Mouse (Mus musculus): ENCODE results near the gene Sema3b. TPM values are rescaled to one million over a fixed set of nuclear protein-coding genes. Genes with fewer than 3 reads are reported as not detected.

Sema3b gene
- polyA plus RNA-seq, 1 experiment from 2014 or later = 18.0 TPM

- H3K4me1 ChIP-seq (ENCODE audit: control insufficient read depth, insufficient read depth, low read length) = peaks cover 14% of the 10 kb centered on the region
- H3K36me3 ChIP-seq (ENCODE audit: control insufficient read depth, insufficient read depth, low read length) = peaks cover 60% of the 10 kb centered on the region
- 0 out of 2 replicates have a peak overlapping the region, but pooled peaks have one; percentile 3 for H3K9ac ChIP-seq (ENCODE audit: low read depth, low read length)
- no peak overlapping the region for H3K27ac ChIP-seq (replicated peaks; ENCODE audit: low read depth, low read length)
- H3K4me2 ChIP-seq (ENCODE audit: low read depth, low read length) = no peak overlapping the region
- H3K9me3 ChIP-seq (ENCODE audit: control insufficient read depth, low read length) = no peaks in the 10 kb centered on the region
- DNase-seq (ENCODE audit: low spot score) (no peak), ATAC-seq (ENCODE audit: low read depth) (no peak)
- H3K4me3 ChIP-seq (ENCODE audit: low read depth, low read length) = no peak overlapping the region
- WGBS = 78% methylated on average over 4 of the region's 4 CpGs
- H3K27me3 ChIP-seq (replicated peaks; ENCODE audit: control insufficient read depth, insufficient read depth, low read length) = no peaks in the 10 kb centered on the region
Observed at GRCm38 (mm10) chr9:107615035-107615434, 6.0 kb upstream of the Sema3b start.

- Histone ChIP-seq H3K36me3 (ENCODE audit: control insufficient read depth, insufficient read depth, low read length) (peaks cover 40% of the 10 kb centered on the region), H3K27ac (replicated peaks; ENCODE audit: low read depth, low read length) (peak overlapping the region; percentile 98), H3K27me3 (replicated peaks; ENCODE audit: control insufficient read depth, insufficient read depth, low read length) (no peaks in the 10 kb centered on the region), H3K9ac (ENCODE audit: low read depth, low read length) (0 out of 2 replicates have a peak overlapping the region, but pooled peaks have one; percentile 2), H3K4me1 (ENCODE audit: control insufficient read depth, insufficient read depth, low read length) (peaks cover 27% of the 10 kb centered on the region), H3K4me2 (ENCODE audit: low read depth, low read length) (peak overlapping the region; percentile 90), H3K4me3 (ENCODE audit: low read depth, low read length) (peak overlapping the region; percentile 39), H3K9me3 (ENCODE audit: control insufficient read depth, low read length) (no peaks in the 10 kb centered on the region)
- ATAC-seq (ENCODE audit: low read depth) (peak; percentile 24; the same call in 1 of the 2 replicates), DNase-seq (ENCODE audit: low spot score) (peak; percentile 61)
- WGBS = 10% methylated on average over 12 of the region's 12 CpGs
Observed at GRCm38 (mm10) chr9:107612945-107613569, 4.0 kb upstream of the Sema3b start.

- 6% methylated on average over 17 of the region's 48 CpGs for WGBS
- H3K9ac ChIP-seq (ENCODE audit: low read depth, low read length) = peak overlapping the region; percentile 73
- ATAC-seq (ENCODE audit: low read depth) (peak; percentile 95), DNase-seq (ENCODE audit: low spot score) (peak; percentile 97)
- peaks cover 34% of the 10 kb centered on the region for H3K4me1 ChIP-seq (ENCODE audit: control insufficient read depth, insufficient read depth, low read length)
- H3K4me3 ChIP-seq (ENCODE audit: low read depth, low read length) = peak overlapping the region; percentile 39
- H3K27ac ChIP-seq (replicated peaks; ENCODE audit: low read depth, low read length) = peak overlapping the region; percentile 98
- peak overlapping the region; percentile 90 for H3K4me2 ChIP-seq (ENCODE audit: low read depth, low read length)
- H3K27me3 ChIP-seq (replicated peaks; ENCODE audit: control insufficient read depth, insufficient read depth, low read length) = no peaks in the 10 kb centered on the region
- peaks cover 35% of the 10 kb centered on the region for H3K36me3 ChIP-seq (ENCODE audit: control insufficient read depth, insufficient read depth, low read length)
- H3K9me3 ChIP-seq (ENCODE audit: control insufficient read depth, low read length) = no peaks in the 10 kb centered on the region
Observed at GRCm38 (mm10) chr9:107612191-107612944, 3.3 kb upstream of the Sema3b start.

GRCm38 (mm10) chr9:107611456-107612190 lies 2.6 kb upstream of the Sema3b start:
- Histone ChIP-seq H3K4me3 (ENCODE audit: low read depth, low read length) (peak overlapping the region; percentile 39; the same call in 1 of the 2 replicates), H3K36me3 (ENCODE audit: control insufficient read depth, insufficient read depth, low read length) (peaks cover 31% of the 10 kb centered on the region), H3K9ac (ENCODE audit: low read depth, low read length) (peak overlapping the region; percentile 73), H3K4me2 (ENCODE audit: low read depth, low read length) (peak overlapping the region; percentile 90), H3K9me3 (ENCODE audit: control insufficient read depth, low read length) (no peaks in the 10 kb centered on the region), H3K4me1 (ENCODE audit: control insufficient read depth, insufficient read depth, low read length) (peaks cover 40% of the 10 kb centered on the region), H3K27me3 (replicated peaks; ENCODE audit: control insufficient read depth, insufficient read depth, low read length) (no peaks in the 10 kb centered on the region), H3K27ac (replicated peaks; ENCODE audit: low read depth, low read length) (peak overlapping the region; percentile 98)
- ATAC-seq (ENCODE audit: low read depth) (peak; percentile 8; the same call in 1 of the 2 replicates), DNase-seq (ENCODE audit: low spot score) (peak; percentile 75)
- WGBS = 64% methylated on average over 6 of the region's 6 CpGs

- Histone ChIP-seq H3K4me3 (ENCODE audit: low read depth, low read length) (no peak overlapping the region), H3K9ac (ENCODE audit: low read depth, low read length) (0 out of 2 replicates have a peak overlapping the region, but pooled peaks have one; percentile 10), H3K36me3 (ENCODE audit: control insufficient read depth, insufficient read depth, low read length) (peaks cover 9% of the 10 kb centered on the region), H3K27me3 (replicated peaks; ENCODE audit: control insufficient read depth, insufficient read depth, low read length) (no peaks in the 10 kb centered on the region), H3K9me3 (ENCODE audit: control insufficient read depth, low read length) (no peaks in the 10 kb centered on the region), H3K4me2 (ENCODE audit: low read depth, low read length) (0 out of 2 replicates have a peak overlapping the region, but pooled peaks have one; percentile 23), H3K4me1 (ENCODE audit: control insufficient read depth, insufficient read depth, low read length) (peaks cover 50% of the 10 kb centered on the region), H3K27ac (replicated peaks; ENCODE audit: low read depth, low read length) (peak overlapping the region; percentile 16; the same call in 1 of the 2 replicates)
- DNase-seq (ENCODE audit: low spot score) = no peak
- no peak for ATAC-seq (ENCODE audit: low read depth)
- WGBS = 57% methylated on average over 4 of the region's 4 CpGs
Observed at GRCm38 (mm10) chr9:107609433-107609830, 403 bp upstream of the Sema3b start.

- Histone ChIP-seq H3K27ac (replicated peaks; ENCODE audit: low read depth, low read length) (no peak overlapping the region; the same call in 1 of the 2 replicates), H3K9ac (ENCODE audit: low read depth, low read length) (peak overlapping the region; percentile 34; the same call in 1 of the 2 replicates), H3K4me2 (ENCODE audit: low read depth, low read length) (no peak overlapping the region), H3K36me3 (ENCODE audit: control insufficient read depth, insufficient read depth, low read length) (no peaks in the 10 kb centered on the region), H3K4me3 (ENCODE audit: low read depth, low read length) (no peak overlapping the region), H3K27me3 (replicated peaks; ENCODE audit: control insufficient read depth, insufficient read depth, low read length) (no peaks in the 10 kb centered on the region), H3K4me1 (ENCODE audit: control insufficient read depth, insufficient read depth, low read length) (peaks cover 53% of the 10 kb centered on the region), H3K9me3 (ENCODE audit: control insufficient read depth, low read length) (no peaks in the 10 kb centered on the region)
- 56% methylated on average over 9 of the region's 9 CpGs for WGBS
- DNase-seq (ENCODE audit: low spot score) = no peak
- ATAC-seq (ENCODE audit: low read depth) = no peak
Observed at GRCm38 (mm10) chr9:107607653-107608245, 1.3 kb downstream of the Sema3b start.

- Histone ChIP-seq H3K4me2 (ENCODE audit: low read depth, low read length) (peak overlapping the region; percentile 39), H3K9ac (ENCODE audit: low read depth, low read length) (peak overlapping the region; percentile 44), H3K27me3 (replicated peaks; ENCODE audit: control insufficient read depth, insufficient read depth, low read length) (no peaks in the 10 kb centered on the region), H3K9me3 (ENCODE audit: control insufficient read depth, low read length) (no peaks in the 10 kb centered on the region), H3K4me1 (ENCODE audit: control insufficient read depth, insufficient read depth, low read length) (peaks cover 53% of the 10 kb centered on the region), H3K36me3 (ENCODE audit: control insufficient read depth, insufficient read depth, low read length) (no peaks in the 10 kb centered on the region), H3K4me3 (ENCODE audit: low read depth, low read length) (peak overlapping the region; percentile 7; the same call in 1 of the 2 replicates), H3K27ac (replicated peaks; ENCODE audit: low read depth, low read length) (no peak overlapping the region)
- ATAC-seq (ENCODE audit: low read depth) (no peak), DNase-seq (ENCODE audit: low spot score) (no peak)
- 83% methylated on average over 2 of the region's 2 CpGs for WGBS
Observed at GRCm38 (mm10) chr9:107607036-107607435, 2.0 kb downstream of the Sema3b start.

- Histone ChIP-seq H3K27me3 (replicated peaks; ENCODE audit: control insufficient read depth, insufficient read depth, low read length) (no peaks in the 10 kb centered on the region), H3K36me3 (ENCODE audit: control insufficient read depth, insufficient read depth, low read length) (no peaks in the 10 kb centered on the region), H3K4me1 (ENCODE audit: control insufficient read depth, insufficient read depth, low read length) (peaks cover 49% of the 10 kb centered on the region), H3K9ac (ENCODE audit: low read depth, low read length) (peak overlapping the region; percentile 44), H3K27ac (replicated peaks; ENCODE audit: low read depth, low read length) (0 out of 2 replicates have a peak overlapping the region, but pooled peaks have one; percentile 6), H3K4me2 (ENCODE audit: low read depth, low read length) (peak overlapping the region; percentile 39), H3K4me3 (ENCODE audit: low read depth, low read length) (peak overlapping the region; percentile 7; the same call in 1 of the 2 replicates), H3K9me3 (ENCODE audit: control insufficient read depth, low read length) (no peaks in the 10 kb centered on the region)
- WGBS = 4% methylated on average over 9 of the region's 9 CpGs
- DNase-seq (ENCODE audit: low spot score) (no peak), ATAC-seq (ENCODE audit: low read depth) (no peak)
Observed at GRCm38 (mm10) chr9:107606591-107606990, 2.4 kb downstream of the Sema3b start.

Measured in embryonic facial prominence, embryonic 14.5 days (tissue).